Mouse (Mus musculus) kidney, embryonic 14.5 days (tissue): ENCODE data around the gene Hist1h2ag. TPM values are rescaled to one million over a fixed set of nuclear protein-coding genes. Genes with fewer than 3 reads are reported as not detected.

Experiments
- ATAC-seq: fragments of 200-750 bp; cut with Nextera tagmentation; 2 replicates; pipeline ENCODE4 v1.8.0; 2017; ENCODE audit warnings: moderate number of reproducible peaks, mild to moderate bottlenecking, moderate TSS enrichment, moderate library complexity; ENCODE audit not compliant: low FRiP score, low TSS enrichment
- H3K27ac ChIP-seq: fragments of 300-500 bp; sonication (generic); 2 replicates; pipeline ENCODE4 v1.5.1; 2014; ENCODE audit warnings: low read depth, mild to moderate bottlenecking, low read length, moderate library complexity, mixed read lengths
- H3K27me3 ChIP-seq: fragments of 300-500 bp; sonication (generic); 2 replicates; pipeline ENCODE4 v1.6.1; 2014; ENCODE audit warnings: mild to moderate bottlenecking, low read length; ENCODE audit not compliant: control insufficient read depth, insufficient read depth
- H3K36me3 ChIP-seq: fragments of 300-500 bp; sonication (generic); 2 replicates; pipeline ENCODE4 v1.6.1; 2014; ENCODE audit warnings: low read length, mixed read lengths; ENCODE audit not compliant: control insufficient read depth, insufficient read depth
- H3K4me1 ChIP-seq: fragments of 300-500 bp; sonication (generic); 2 replicates; pipeline ENCODE4 v1.6.1; 2014; ENCODE audit warnings: low read length, mixed read lengths; ENCODE audit not compliant: control insufficient read depth, insufficient read depth
- H3K4me2 ChIP-seq: fragments of 300-500 bp; sonication (generic); replicated peaks from 2 replicates; pipeline ENCODE4 v1.6.1; 2014; ENCODE audit warnings: low read depth, mild to moderate bottlenecking, low read length
- H3K4me3 ChIP-seq: fragments of 300-500 bp; sonication (generic); 2 replicates; pipeline ENCODE4 v1.5.1; 2014; ENCODE audit warnings: mild to moderate bottlenecking, low read length
- H3K9ac ChIP-seq: fragments of 300-500 bp; sonication (generic); 2 replicates; pipeline ENCODE4 v1.6.1; 2014; ENCODE audit warnings: low read depth, mild to moderate bottlenecking, low read length, moderate library complexity
- H3K9me3 ChIP-seq: fragments of 300-500 bp; sonication (generic); 2 replicates; pipeline ENCODE4 v1.6.1; 2016; ENCODE audit warnings: low read length; ENCODE audit not compliant: control insufficient read depth
- WGBS: fragments of 180-500 bp; shearing (Covaris S2); extraction: QIAGEN DNeasy Blood & Tissue Kit; methylation state at CpG from one replicate; pipeline ENCODE4 v1.1.7; 2014; 5-methylcytosine and 5-hydroxymethylcytosine counted together
- polyA plus RNA-seq: library from polyadenylated mRNA; unstranded; fragments of >200 nt; fragmentation: Nextera tagmentation; extraction: Ambion mirVana; gene quantifications from 2 replicates; pipeline ENCODE4 v1.2.1, GENCODE M21; 2014

The Hist1h2ag gene
- polyA plus RNA-seq, 1 experiment from 2014 or later = 81.2 TPM

- Histone ChIP-seq H3K36me3 (no peaks in the 10 kb centered on the region), H3K4me3 (no peak overlapping the region), H3K4me1 (no peaks in the 10 kb centered on the region), H3K27ac (no peak overlapping the region), H3K9ac (no peak overlapping the region), H3K27me3 (no peaks in the 10 kb centered on the region), H3K4me2 (no peak overlapping the region), H3K9me3 (no peaks in the 10 kb centered on the region)
- WGBS = 35% methylated on average over 8 of the region's 8 CpGs
- no peak for ATAC-seq
These were observed 12.8 kb downstream of the Hist1h2ag start for GRCm38 (mm10) chr13:22029928-22030327.

- Histone ChIP-seq H3K4me3 (peak overlapping the region; percentile 60), H3K4me1 (no peaks in the 10 kb centered on the region), H3K9me3 (no peaks in the 10 kb centered on the region), H3K27me3 (no peaks in the 10 kb centered on the region), H3K36me3 (no peaks in the 10 kb centered on the region), H3K4me2 (peak overlapping the region; percentile 52), H3K9ac (peak overlapping the region; percentile 68), H3K27ac (peak overlapping the region; percentile 79)
- WGBS = 1% methylated on average over 40 of the region's 40 CpGs
- peak; percentile 78 for ATAC-seq
These were observed 13.9 kb downstream of the Hist1h2ag start for GRCm38 (mm10) chr13:22028673-22029460.

GRCm38 (mm10) chr13:22026058-22027031, 16.4 kb downstream of the Hist1h2ag start:
- Histone ChIP-seq H3K9me3 (no peaks in the 10 kb centered on the region), H3K4me1 (no peaks in the 10 kb centered on the region), H3K36me3 (no peaks in the 10 kb centered on the region), H3K27ac (no peak overlapping the region), H3K9ac (peak overlapping the region; percentile 58), H3K4me3 (peak overlapping the region; percentile 52), H3K4me2 (peak overlapping the region; percentile 69), H3K27me3 (no peaks in the 10 kb centered on the region)
- ATAC-seq = 0 out of 2 replicates have a peak, but pooled peaks have one; percentile 33
- under 1% methylated on average over 35 of the region's 35 CpGs for WGBS

- Histone ChIP-seq H3K9me3 (no peaks in the 10 kb centered on the region), H3K4me3 (peak overlapping the region; percentile 43), H3K4me2 (peak overlapping the region; percentile 77), H3K36me3 (no peaks in the 10 kb centered on the region), H3K9ac (no peak overlapping the region), H3K27me3 (peaks cover 16% of the 10 kb centered on the region), H3K27ac (no peak overlapping the region), H3K4me1 (no peaks in the 10 kb centered on the region)
- under 1% methylated on average over 9 of the region's 9 CpGs for WGBS
- peak; percentile 80 for ATAC-seq
These were observed 20.5 kb downstream of the Hist1h2ag start for GRCm38 (mm10) chr13:22022241-22022640.

- ATAC-seq = peak; percentile 36; the same call in 1 of the 2 replicates
- Histone ChIP-seq H3K4me3 (peak overlapping the region; percentile 43), H3K4me2 (peak overlapping the region; percentile 77), H3K9ac (peak overlapping the region; percentile 35; the same call in 1 of the 2 replicates), H3K27ac (no peak overlapping the region), H3K27me3 (peaks cover 16% of the 10 kb centered on the region), H3K4me1 (no peaks in the 10 kb centered on the region), H3K9me3 (no peaks in the 10 kb centered on the region), H3K36me3 (no peaks in the 10 kb centered on the region)
- WGBS = under 1% methylated on average over 11 of the region's 11 CpGs
These were observed 21.2 kb downstream of the Hist1h2ag start for GRCm38 (mm10) chr13:22021581-22021980.

- Histone ChIP-seq H3K9ac (no peak overlapping the region; the same call in 1 of the 2 replicates), H3K4me1 (no peaks in the 10 kb centered on the region), H3K27me3 (peaks cover 20% of the 10 kb centered on the region), H3K4me3 (peak overlapping the region; percentile 43), H3K27ac (no peak overlapping the region), H3K9me3 (no peaks in the 10 kb centered on the region), H3K4me2 (peak overlapping the region; percentile 77), H3K36me3 (no peaks in the 10 kb centered on the region)
- under 1% methylated on average over 8 of the region's 8 CpGs for WGBS
- ATAC-seq = peak; percentile 67; the same call in 1 of the 2 replicates
These were observed 21.8 kb downstream of the Hist1h2ag start for GRCm38 (mm10) chr13:22020901-22021339.

- H3K36me3 ChIP-seq = no peaks in the 10 kb centered on the region
- H3K9me3 ChIP-seq = no peaks in the 10 kb centered on the region
- peaks cover 24% of the 10 kb centered on the region for H3K27me3 ChIP-seq
- under 1% methylated on average over 44 of the region's 44 CpGs for WGBS
- H3K4me2 ChIP-seq = peak overlapping the region; percentile 77
- H3K4me1 ChIP-seq = no peaks in the 10 kb centered on the region
- H3K9ac ChIP-seq = peak overlapping the region; percentile 40; the same call in 1 of the 2 replicates
- no peak overlapping the region for H3K27ac ChIP-seq
- no peak for ATAC-seq
- peak overlapping the region; percentile 43 for H3K4me3 ChIP-seq
These were observed 22.6 kb downstream of the Hist1h2ag start for GRCm38 (mm10) chr13:22019934-22020835.
